Mouse (Mus musculus): ENCODE results near the gene Gm5936.
"Not testable (repeated sequence)": the region's sequence is repeated elsewhere in the genome, so short reads cannot be mapped to it uniquely, and the experiment has no call there.

Gene Gm5936

GRCm38 (mm10) chrX:74836842-74837522 lies at the start of gene Gm5936:
Gm5936 (plus strand) TSS chrX:74837196.
- not testable (repeated sequence) for DNase-seq

DNA sequence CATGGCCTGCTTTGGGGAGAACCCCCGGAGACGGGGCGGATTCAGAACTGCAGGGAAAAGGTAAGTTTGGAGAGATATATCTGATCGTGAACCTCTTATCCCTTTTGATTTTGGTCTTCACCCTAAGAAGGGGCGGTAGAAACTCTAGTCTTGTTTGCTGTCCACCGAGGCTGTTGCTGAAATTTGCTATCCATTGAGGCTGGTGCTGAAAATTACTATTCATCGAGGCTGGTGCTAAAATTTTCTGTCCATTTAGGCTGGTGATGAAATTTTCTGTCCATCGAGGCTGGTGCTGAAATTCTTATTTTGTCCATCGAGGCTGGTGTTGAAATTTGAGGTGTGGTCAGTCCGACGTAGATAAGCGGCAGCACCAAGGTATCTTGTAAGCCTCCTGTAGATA lies 19.1 kb downstream of the Gm5936 start:
- not testable (repeated sequence) for DNase-seq

DNA sequence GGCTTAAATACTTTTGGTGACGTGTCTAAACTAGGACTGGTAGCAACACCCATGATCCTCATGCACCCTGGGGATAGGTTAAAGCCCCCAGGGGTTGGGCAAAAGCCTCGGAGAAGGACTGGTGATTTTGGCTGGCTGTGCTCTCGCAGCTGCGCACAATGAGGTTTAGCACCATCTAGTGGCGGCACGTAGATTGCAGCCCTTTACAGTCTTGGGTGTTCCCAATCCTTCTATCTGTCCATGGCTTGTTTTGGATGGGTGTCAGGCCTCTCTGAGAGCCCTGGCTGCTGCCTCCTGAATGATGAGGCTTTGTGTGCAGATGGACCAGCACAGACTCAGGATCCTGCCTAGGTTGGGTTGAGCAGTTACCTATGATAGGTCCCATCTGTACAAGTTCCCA lies 43.1 kb downstream of the Gm5936 start:
- DNase-seq, result not testable (repeated sequence)

All from thymus, adult 18-20 months (tissue).